Mouse (Mus musculus) gastrocnemius, postnatal 36 days (tissue): ENCODE results near the gene Zfand3. TPM values are rescaled to one million over a fixed set of nuclear protein-coding genes. Genes with fewer than 3 reads are reported as not detected.
A peak's percentile ranks its signal among the peaks of the same experiment; 100 is the strongest.

Source experiments
- DNase-seq, 2 experiments: peaks; one replicate each; pipeline ENCODE4 v3.0.0; 2022
- intact Hi-C: fragments of 180-260 bp; cut with DNase I; formaldehyde crosslinking; loops from one replicate; pipeline ENCODE4 v1.15.1; 2025
- total RNA-seq, 2 experiments: library from RNA; stranded (reverse); gene quantifications; 2 replicates each; pipeline ENCODE4 v1.2.3; 2021

Gene Zfand3
- total RNA-seq, 2 experiments from 2014 or later = 155 to 159 TPM

DNA sequence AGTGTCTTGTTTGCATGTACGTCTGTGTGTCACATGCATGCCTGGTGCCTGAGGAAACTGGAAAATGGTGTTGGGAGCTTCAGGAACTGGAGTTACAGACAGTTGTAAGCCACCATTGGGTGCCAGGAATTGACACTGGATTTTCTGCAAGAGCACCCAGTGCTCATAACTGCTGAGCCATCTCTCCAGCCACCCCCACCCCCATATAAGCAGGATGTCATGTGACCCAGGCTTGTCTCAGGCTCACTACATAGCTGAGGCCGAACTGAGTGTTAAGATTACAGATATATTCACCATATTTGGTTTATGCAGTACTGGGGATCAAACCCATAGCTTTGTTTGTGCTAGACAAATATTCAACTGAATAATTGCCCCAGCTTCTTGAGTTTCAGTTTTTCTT is 177.5 kb downstream of the Zfand3 start:
- DNase-seq = no peak
- intact Hi-C loops = no loop called here

- intact Hi-C loops = no loop called here
These were observed 179.0 kb downstream of the Zfand3 start for GRCm38 (mm10) chr17:30183561-30183960.

GRCm38 (mm10) chr17:30187154-30187553 is 182.6 kb downstream of the Zfand3 start:
- DNase-seq = no peak
- intact Hi-C loops = no loop called here

More at GRCm38 (mm10) chr17:30183561-30183960, 179.0 kb downstream of the Zfand3 start:
- DNase-seq = no peak

DNA sequence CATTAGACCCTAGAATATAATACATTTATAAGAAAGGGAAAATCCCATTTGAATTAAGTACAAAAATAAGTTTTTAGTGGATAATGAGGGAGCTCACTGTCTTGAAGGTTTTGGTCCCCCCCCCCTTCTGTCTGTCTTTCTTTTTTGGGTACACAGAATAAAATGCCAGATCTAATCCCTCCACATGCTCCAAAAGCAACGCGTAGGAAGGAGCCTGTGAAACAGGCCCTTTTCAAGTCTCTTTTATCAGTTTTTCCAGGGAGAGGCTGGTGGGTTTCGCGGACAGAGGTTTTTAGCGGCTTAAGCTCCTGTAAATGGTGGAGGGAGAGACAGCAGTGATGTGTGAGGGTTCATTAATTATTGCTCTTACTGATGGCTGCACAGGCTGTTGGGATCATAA is 183.0 kb downstream of the Zfand3 start:
- DNase-seq = no peak
- intact Hi-C loops = no loop called here

- no peak for DNase-seq
- intact Hi-C loops = no loop called here
These were observed 183.8 kb downstream of the Zfand3 start for GRCm38 (mm10) chr17:30188031-30188981.

- DNase-seq = no peak
- intact Hi-C loops = loop anchor here (5.0 to 10.0 kb wide), 3 partner anchors 84 to 296 kb away; partner anchors contain the start of gene Mdga1
These were observed 186.6 kb downstream of the Zfand3 start for GRCm38 (mm10) chr17:30191097-30191640.

DNA sequence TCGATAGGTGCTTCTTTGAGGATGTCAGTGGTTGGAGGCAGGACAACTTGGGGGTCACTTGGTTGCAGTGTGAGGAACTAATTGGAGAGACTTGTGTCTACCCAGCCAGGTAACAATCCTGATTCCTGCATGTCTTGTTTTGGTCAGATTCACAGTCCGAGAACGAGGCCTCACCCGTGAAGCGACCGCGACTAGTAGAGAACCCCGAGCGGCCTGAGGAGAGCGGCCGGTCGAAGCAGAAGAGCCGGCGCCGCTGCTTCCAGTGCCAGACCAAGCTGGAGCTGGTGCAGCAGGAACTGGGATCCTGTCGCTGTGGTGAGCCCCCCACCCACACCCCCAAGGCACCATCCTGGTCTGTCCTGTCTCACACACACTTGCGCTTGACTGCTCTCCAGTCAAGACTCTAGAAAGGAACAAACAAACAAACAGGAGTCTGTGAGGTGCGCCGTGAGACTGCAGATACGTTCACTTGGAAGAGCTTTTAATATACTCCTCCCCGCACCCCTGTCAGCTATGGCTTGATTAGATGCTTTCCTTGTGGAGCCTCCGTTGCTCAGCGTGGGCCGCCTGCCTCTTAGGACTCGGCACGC is 188.0 kb downstream of the Zfand3 start:
- DNase-seq = no peak
- intact Hi-C loops = loop anchor here (5.0 to 10.0 kb wide), 3 partner anchors 85 to 298 kb away; partner anchors contain the start of gene Mdga1

GRCm38 (mm10) chr17:30193615-30194014 is 189.1 kb downstream of the Zfand3 start:
- intact Hi-C loops = loop anchor here (5.0 to 10.0 kb wide), 3 partner anchors 86 to 299 kb away; partner anchors contain the start of gene Mdga1
- DNase-seq = no peak

- DNase-seq = no peak
- intact Hi-C loops = loop anchor here (5.0 to 10.0 kb wide), 3 partner anchors 87 to 299 kb away; partner anchors contain the start of gene Mdga1
These were observed 189.6 kb downstream of the Zfand3 start for GRCm38 (mm10) chr17:30194091-30194490.

DNA sequence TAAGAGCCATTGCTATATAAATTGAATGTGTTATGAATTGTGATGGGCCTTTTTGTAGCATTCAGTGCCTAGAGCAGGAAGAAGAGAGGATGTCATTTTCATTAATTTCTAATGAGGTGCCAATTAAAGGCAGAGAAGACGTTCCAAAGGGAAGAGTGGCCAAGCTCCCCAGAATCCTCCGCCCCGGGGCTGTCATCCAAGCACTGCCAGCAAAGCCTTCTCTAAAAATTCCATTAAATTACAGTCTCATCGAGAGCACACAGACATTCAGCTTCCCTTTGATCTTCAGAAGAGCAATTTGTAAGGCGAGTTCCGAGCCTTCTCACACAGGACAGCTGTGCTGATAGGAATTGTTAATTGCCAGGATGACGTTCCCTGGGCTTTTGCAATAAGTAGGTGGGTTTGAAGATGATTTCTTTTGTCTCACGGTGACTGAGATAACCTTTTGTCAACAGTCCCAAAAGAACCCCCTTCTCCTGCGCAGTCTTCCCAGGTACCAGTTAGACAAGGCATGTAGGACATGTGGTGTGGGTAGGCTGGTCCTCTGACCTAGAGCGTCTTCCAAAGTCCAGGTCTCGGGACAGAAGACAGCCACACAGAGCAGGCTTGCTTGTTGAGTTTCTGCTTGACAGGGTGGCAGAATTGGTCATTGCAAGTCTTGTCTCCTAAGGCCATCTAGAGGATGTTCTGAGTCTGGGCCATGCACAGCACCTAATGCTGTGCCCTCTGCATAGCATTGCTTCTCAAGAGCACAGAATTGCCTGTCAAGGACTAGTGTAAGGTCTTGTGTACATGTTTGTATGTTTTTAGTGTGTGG is 190.3 kb downstream of the Zfand3 start:
- DNase-seq = peak in 1 of 2 experiments; percentile 12

GRCm38 (mm10) chr17:30195591-30196183 is 191.2 kb downstream of the Zfand3 start:
- DNase-seq = peak in 1 of 2 experiments; percentile 12
- intact Hi-C loops = loop anchor here (2.0 to 10.0 kb wide), 3 partner anchors 33 to 301 kb away; partner anchors contain the start of gene Mdga1

More for the DNA sequence above, 190.3 kb downstream of the Zfand3 start:
- intact Hi-C loops = loop anchor here (5.0 to 10.0 kb wide), 3 partner anchors 88 to 300 kb away; partner anchors contain the start of gene Mdga1

DNA sequence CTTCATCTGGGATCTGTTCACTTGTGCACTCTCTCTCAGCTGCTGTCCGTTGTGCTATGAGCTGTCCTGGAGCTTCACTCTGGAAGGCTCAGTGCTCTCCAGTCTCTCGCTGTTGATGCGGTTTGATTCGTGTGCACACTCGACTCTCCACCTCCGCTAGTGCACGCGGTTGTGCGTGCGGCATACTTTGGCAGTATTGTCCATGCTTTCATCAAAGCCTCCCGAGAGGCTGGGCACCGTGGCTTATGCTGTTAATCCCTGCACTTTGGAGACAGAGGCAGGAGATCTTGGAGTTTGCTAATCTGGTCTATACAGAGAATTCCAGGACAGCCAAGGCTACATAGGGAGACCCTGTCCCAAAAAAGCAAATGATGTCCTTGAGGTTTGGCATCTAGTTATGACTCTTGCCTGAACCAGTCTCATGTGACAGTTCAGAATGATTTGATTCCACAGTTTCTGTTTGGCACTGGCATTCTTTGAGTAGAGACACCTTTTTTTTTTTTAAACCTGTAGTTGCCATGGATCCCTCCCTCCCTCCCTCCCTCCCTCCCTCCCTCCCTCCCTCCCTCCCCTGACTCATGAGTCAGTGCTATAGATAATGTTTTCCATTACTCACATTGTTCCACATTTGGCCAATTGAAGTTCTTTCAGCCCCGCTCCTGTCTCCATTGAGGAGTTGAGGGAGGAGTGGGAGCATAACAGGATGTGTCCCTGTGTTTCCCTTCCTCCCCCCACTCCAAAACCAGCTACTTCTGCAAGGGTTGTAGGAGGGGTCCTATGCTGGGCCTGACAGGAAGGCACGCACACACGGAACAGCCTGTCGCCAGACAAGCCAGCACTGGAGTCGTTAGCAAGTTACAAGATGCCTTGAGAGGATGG is 192.1 kb downstream of the Zfand3 start:
- DNase-seq = peak in 1 of 2 experiments; percentile 20
- intact Hi-C loops = loop anchor here (2.0 to 10.0 kb wide), 3 partner anchors 34 to 302 kb away; partner anchors contain the start of gene Mdga1

- peak in 1 of 2 experiments; percentile 26 for DNase-seq
- intact Hi-C loops = loop anchor here (2.0 to 10.0 kb wide), 3 partner anchors 35 to 303 kb away; partner anchors contain the start of gene Mdga1
These were observed 192.9 kb downstream of the Zfand3 start for GRCm38 (mm10) chr17:30197280-30198030.

GRCm38 (mm10) chr17:30198422-30198821 is 193.9 kb downstream of the Zfand3 start:
- intact Hi-C loops = loop anchor here (10.0 kb wide), 2 partner anchors 224 to 304 kb away; partner anchors contain the start of gene Mdga1

GRCm38 (mm10) chr17:30199374-30200247 is 195.1 kb downstream of the Zfand3 start:
- peak in 1 of 2 experiments; percentile 18 for DNase-seq
- intact Hi-C loops = loop anchor here (5.0 to 10.0 kb wide), 3 partner anchors 38 to 305 kb away; partner anchors contain the start of gene Mdga1

More at GRCm38 (mm10) chr17:30198422-30198821, 193.9 kb downstream of the Zfand3 start:
- peak in 1 of 2 experiments; percentile 41 for DNase-seq

DNA sequence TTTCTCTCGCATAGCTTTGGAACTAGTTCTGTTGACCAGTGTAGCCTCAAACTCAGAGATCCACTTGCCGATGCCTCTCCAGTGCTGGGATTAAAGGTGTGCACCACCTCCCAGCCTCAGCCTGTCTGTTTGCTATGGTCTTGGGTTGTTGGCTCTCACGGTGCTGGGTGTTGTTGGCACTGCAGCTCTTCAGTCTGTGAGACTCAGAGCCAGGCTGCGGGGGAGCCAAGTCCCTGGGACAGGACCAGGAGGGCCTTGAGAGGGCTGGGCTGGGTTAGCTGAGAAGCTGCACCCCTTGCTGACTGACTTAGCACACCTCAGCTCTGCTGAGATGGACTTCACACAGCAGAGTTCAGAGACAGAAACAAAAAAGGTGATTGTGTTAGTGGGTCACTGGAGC is 195.8 kb downstream of the Zfand3 start:
- intact Hi-C loops = loop anchor here (5.0 kb wide), 1 partner anchor 37 kb away; no protein-coding TSS in a partner anchor
- no peak for DNase-seq
